Mouse (Mus musculus) intestine, embryonic 14.5 days (tissue): Measurements from ENCODE around the gene Dnmt3a. TPM values are rescaled to one million over a fixed set of nuclear protein-coding genes. Genes with fewer than 3 reads are reported as not detected.

Experiments
- ATAC-seq: fragments of 200-750 bp; cut with Nextera tagmentation; replicated peaks from 2 replicates; pipeline ENCODE4 v1.8.0; 2017; ENCODE audit warnings: low read depth, moderate number of reproducible peaks, moderate TSS enrichment, moderate library complexity; ENCODE audit not compliant: low FRiP score, low TSS enrichment
- DNase-seq: peaks from one replicate; pipeline ENCODE4 v3.0.0-alpha.2; 2018; ENCODE audit warnings: low spot score
- H3K27ac ChIP-seq: fragments of 300-500 bp; sonication (generic); 2 replicates; pipeline ENCODE4 v1.5.1; 2014; ENCODE audit warnings: low read depth, mild to moderate bottlenecking, control low read depth
- H3K27me3 ChIP-seq: fragments of 300-500 bp; sonication (generic); replicated peaks from 2 replicates; pipeline ENCODE4 v1.6.1; 2014; ENCODE audit warnings: low read length, control low read depth; ENCODE audit not compliant: control insufficient read depth, insufficient read depth
- H3K36me3 ChIP-seq: fragments of 300-500 bp; sonication (generic); 2 replicates; pipeline ENCODE4 v1.6.1; 2014; ENCODE audit warnings: low read length, control low read depth; ENCODE audit not compliant: control insufficient read depth, insufficient read depth
- H3K4me1 ChIP-seq: fragments of 300-500 bp; sonication (generic); replicated peaks from 2 replicates; pipeline ENCODE4 v1.6.1; 2014; ENCODE audit warnings: low read length, control low read depth, mixed read lengths; ENCODE audit not compliant: control insufficient read depth, insufficient read depth
- H3K4me2 ChIP-seq: fragments of 300-500 bp; sonication (generic); 2 replicates; pipeline ENCODE4 v1.6.1; 2014; ENCODE audit warnings: low read length
- H3K4me3 ChIP-seq: fragments of 300-500 bp; sonication (generic); 2 replicates; pipeline ENCODE4 v1.5.1; 2014; ENCODE audit warnings: low read depth, low read length, control low read depth, mixed read lengths
- H3K9ac ChIP-seq: fragments of 300-500 bp; sonication (generic); 2 replicates; pipeline ENCODE4 v1.6.1; 2014; ENCODE audit warnings: mild to moderate bottlenecking, low read length
- H3K9me3 ChIP-seq: fragments of 300-500 bp; sonication (generic); 2 replicates; pipeline ENCODE4 v1.6.1; 2016; ENCODE audit warnings: low read length, control low read depth; ENCODE audit not compliant: control insufficient read depth
- WGBS: fragments of 180-500 bp; shearing (Covaris S2); extraction: QIAGEN DNeasy Blood & Tissue Kit; methylation state at CpG from one replicate; pipeline ENCODE4 v1.1.7; 2014; 5-methylcytosine and 5-hydroxymethylcytosine counted together
- polyA plus RNA-seq: library from polyadenylated mRNA; unstranded; fragments of >200 nt; fragmentation: Nextera tagmentation; extraction: Ambion mirVana; gene quantifications from 2 replicates; pipeline ENCODE4 v1.2.1, GENCODE M21; 2014

Gene Dnmt3a
- polyA plus RNA-seq, 1 experiment from 2014 or later = 69.3 TPM

DNA sequence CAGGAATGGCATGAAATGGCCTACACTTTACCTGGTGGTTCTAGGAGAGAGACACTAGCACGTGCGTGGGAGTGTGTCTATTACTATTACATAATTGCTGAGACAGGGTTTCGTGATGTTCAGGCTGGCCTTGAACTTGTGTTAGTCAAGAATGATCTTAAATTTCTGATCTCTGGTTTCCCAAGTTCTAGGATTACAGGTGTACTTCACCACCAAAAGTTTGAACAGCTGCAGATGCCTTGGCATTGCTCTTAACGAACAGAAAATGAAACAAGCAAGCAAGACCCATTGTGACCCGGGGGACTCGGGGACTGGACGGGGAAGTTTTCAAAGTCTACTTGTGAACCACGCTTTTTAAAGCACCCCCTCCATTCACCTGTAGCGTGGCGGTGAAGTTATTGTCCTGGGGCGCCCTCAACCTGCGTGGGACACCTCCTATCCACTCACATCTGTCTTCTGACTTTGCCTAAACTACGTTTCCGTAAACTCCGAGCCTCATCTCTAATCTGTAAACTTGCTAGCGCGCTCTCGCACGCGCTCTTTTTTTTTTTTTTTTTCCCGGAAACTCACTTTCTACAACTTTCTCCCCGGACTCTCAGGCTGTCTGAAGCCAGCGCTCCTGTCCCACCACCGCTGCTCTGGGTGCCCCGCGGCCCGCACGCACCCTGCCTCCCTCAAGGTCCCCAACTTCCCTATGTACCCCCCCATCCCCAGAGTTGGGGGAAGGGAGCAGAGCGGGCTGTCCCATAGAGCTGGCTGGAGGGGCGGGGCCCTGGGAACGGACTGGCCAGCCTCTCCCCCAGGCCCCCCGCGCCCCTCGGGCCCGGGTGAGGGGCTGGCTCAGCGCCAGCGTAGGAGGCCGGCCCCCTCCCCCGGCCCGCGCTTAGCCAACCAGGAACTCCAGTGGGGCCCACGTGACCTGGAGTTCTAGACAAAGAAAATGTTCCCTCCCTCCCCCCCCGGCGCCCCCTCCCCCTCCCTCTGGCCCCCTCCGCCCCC is 85.2 kb downstream of the Dnmt3a start:
- peaks cover 32% of the 10 kb centered on the region for H3K36me3 ChIP-seq
- peak; percentile 70 for ATAC-seq
- H3K9ac ChIP-seq = peak overlapping the region; percentile 59
- H3K9me3 ChIP-seq = no peaks in the 10 kb centered on the region
- no peaks in the 10 kb centered on the region for H3K27me3 ChIP-seq
- DNase-seq = peak; percentile 90
- H3K4me1 ChIP-seq = peaks cover 61% of the 10 kb centered on the region
- WGBS = 5% methylated on average over 41 of the region's 45 CpGs
- H3K4me3 ChIP-seq = peak overlapping the region; percentile 44
- H3K27ac ChIP-seq = peak overlapping the region; percentile 93
- H3K4me2 ChIP-seq = peak overlapping the region; percentile 66

DNA sequence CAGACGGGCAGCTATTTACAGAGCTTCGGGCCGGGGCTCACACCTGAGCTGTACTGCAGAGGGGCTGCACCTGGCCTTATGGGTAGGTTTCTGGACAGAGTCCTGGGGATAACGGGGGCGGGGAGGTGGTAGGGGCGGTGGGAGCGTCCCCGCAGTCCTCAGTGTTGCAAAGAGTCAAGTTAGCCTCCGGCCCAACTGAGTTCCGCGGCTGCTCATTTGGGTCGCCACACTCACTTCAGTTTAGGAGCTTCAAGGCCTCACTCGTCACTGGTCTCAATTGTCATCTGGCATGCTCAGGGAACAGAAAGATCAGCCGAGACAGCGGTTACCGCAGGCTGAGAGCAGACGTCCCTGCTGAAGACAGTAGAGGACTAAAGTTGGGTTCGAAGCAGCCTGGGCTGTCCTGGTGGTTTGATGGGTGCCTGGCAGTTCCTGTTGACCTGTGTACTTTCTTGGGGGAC is 86.0 kb downstream of the Dnmt3a start:
- 4% methylated on average over 18 of the region's 18 CpGs for WGBS
- H3K27ac ChIP-seq = peak overlapping the region; percentile 93
- peak overlapping the region; percentile 44 for H3K4me3 ChIP-seq
- ATAC-seq = peak; percentile 25; the same call in 1 of the 2 replicates
- peaks cover 57% of the 10 kb centered on the region for H3K4me1 ChIP-seq
- peak; percentile 77 for DNase-seq
- H3K27me3 ChIP-seq = no peaks in the 10 kb centered on the region
- H3K9ac ChIP-seq = peak overlapping the region; percentile 59
- peak overlapping the region; percentile 66 for H3K4me2 ChIP-seq
- no peaks in the 10 kb centered on the region for H3K9me3 ChIP-seq
- H3K36me3 ChIP-seq = peaks cover 40% of the 10 kb centered on the region

GRCm38 (mm10) chr12:3892240-3893059 is 86.6 kb downstream of the Dnmt3a start:
- Histone ChIP-seq H3K4me1 (peaks cover 50% of the 10 kb centered on the region), H3K4me3 (peak overlapping the region; percentile 44), H3K4me2 (peak overlapping the region; percentile 66), H3K9me3 (no peaks in the 10 kb centered on the region), H3K27me3 (no peaks in the 10 kb centered on the region), H3K9ac (peak overlapping the region; percentile 59), H3K27ac (peak overlapping the region; percentile 93), H3K36me3 (peaks cover 46% of the 10 kb centered on the region)
- no peak for ATAC-seq
- peak; percentile 65 for DNase-seq
- WGBS = 10% methylated on average over 15 of the region's 15 CpGs

- Histone ChIP-seq H3K4me2 (peak overlapping the region; percentile 66), H3K27me3 (no peaks in the 10 kb centered on the region), H3K4me3 (peak overlapping the region; percentile 44), H3K9me3 (no peaks in the 10 kb centered on the region), H3K27ac (peak overlapping the region; percentile 93; the same call in 1 of the 2 replicates), H3K9ac (0 out of 2 replicates have a peak overlapping the region, but pooled peaks have one; percentile 3), H3K36me3 (peaks cover 51% of the 10 kb centered on the region), H3K4me1 (peaks cover 41% of the 10 kb centered on the region)
- WGBS = 50% methylated on average over 6 of the region's 6 CpGs
- ATAC-seq (no peak), DNase-seq (no peak)
Measured at GRCm38 (mm10) chr12:3893335-3893734, 87.5 kb downstream of the Dnmt3a start.

DNA sequence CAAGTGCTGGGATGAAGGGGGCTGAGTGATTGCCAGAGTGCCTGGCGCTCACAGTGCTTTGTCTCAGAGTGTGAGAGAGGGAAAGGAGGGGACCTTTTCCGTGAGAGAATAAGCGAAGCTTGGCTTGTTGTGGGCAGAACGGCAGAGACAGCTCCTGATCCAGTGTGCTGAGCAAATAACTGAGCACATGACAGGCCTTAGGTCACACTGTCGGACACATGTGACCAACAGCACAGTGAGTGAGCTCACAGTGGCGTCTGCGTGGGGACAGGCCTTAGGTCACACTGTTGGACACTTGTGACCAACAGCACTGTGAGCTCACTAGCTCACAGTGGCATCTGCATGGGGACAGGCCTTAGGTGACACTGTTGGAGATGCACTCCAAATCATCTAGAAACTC is 88.7 kb downstream of the Dnmt3a start:
- H3K36me3 ChIP-seq = peaks cover 52% of the 10 kb centered on the region
- no peaks in the 10 kb centered on the region for H3K9me3 ChIP-seq
- no peaks in the 10 kb centered on the region for H3K27me3 ChIP-seq
- peaks cover 31% of the 10 kb centered on the region for H3K4me1 ChIP-seq
- H3K27ac ChIP-seq = no peak overlapping the region
- ATAC-seq (no peak), DNase-seq (no peak)
- 74% methylated on average over 7 of the region's 7 CpGs for WGBS
- H3K4me2 ChIP-seq = no peak overlapping the region
- no peak overlapping the region for H3K9ac ChIP-seq
- H3K4me3 ChIP-seq = no peak overlapping the region

DNA sequence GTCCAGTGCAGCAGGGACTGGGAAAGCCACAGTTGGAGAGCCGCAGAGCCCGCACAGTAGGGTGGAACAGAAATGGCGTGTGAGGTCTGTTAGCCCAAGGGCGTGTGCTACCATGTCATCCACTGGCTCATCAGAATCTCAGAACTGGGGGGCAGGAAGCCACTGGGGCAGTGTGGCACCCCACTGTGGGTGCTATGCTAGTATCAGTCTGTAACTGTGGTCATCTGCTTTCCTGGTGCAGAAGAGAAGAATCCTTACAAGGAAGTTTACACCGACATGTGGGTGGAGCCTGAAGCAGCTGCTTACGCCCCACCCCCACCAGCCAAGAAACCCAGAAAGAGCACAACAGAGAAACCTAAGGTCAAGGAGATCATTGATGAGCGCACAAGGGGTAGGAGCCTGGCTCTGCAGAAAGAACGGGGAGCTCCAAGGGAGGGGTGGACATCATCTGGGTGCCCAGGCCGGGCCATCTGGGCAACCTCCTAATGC is 91.3 kb downstream of the Dnmt3a start:
- no peaks in the 10 kb centered on the region for H3K27me3 ChIP-seq
- no peak overlapping the region for H3K4me3 ChIP-seq
- 86% methylated on average over 9 of the region's 9 CpGs for WGBS
- H3K4me2 ChIP-seq = no peak overlapping the region
- no peak overlapping the region for H3K9ac ChIP-seq
- ATAC-seq (no peak), DNase-seq (no peak)
- no peak overlapping the region for H3K27ac ChIP-seq
- peaks cover 75% of the 10 kb centered on the region for H3K36me3 ChIP-seq
- peaks cover 15% of the 10 kb centered on the region for H3K4me1 ChIP-seq
- no peaks in the 10 kb centered on the region for H3K9me3 ChIP-seq

DNA sequence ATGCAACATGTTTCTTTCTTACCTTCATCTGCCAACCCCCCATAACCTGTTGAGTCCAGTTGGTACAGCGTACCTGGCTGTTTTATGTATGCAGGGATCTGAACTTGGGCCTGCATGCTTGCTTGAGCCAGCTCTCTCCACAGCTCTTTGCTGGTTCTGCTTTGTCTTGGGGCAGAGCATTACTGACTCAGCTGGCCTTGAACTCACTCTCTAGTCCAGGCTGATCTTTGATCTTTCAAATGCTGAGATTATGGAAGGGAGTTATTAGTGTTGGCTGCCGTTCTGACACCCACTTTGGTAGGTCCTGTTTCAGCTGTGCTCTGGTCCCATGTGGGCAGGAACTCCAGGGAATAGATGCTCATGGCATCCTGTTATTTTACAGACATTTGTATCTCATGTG is 93.0 kb downstream of the Dnmt3a start:
- no peak for ATAC-seq
- 91% methylated on average over 2 of the region's 2 CpGs for WGBS

DNA sequence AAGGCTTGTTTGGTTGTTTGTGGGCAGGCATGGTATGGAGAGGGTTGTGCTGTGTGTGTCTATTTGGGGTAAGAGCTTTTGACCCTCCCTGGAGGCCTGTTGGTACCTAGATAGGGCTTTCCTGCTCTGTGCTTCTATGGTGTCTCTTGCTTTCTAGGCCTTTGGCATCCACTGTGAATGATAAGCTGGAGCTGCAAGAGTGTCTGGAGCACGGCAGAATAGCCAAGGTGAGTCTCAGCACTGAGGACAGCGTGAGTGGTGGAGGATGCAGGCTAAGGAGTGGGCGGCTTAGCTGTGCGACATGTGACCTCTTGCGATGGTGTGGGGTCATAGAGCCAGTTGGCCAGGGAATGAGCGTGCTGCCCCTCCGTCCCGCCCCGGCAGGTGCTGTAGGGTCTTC is 99.6 kb downstream of the Dnmt3a start:
- H3K27ac ChIP-seq = no peak overlapping the region
- no peak for DNase-seq
- H3K4me2 ChIP-seq = no peak overlapping the region
- H3K36me3 ChIP-seq = peaks cover 95% of the 10 kb centered on the region
- no peaks in the 10 kb centered on the region for H3K27me3 ChIP-seq
- H3K4me1 ChIP-seq = no peaks in the 10 kb centered on the region
- ATAC-seq = no peak
- H3K9ac ChIP-seq = no peak overlapping the region
- no peak overlapping the region for H3K4me3 ChIP-seq
- H3K9me3 ChIP-seq = no peaks in the 10 kb centered on the region
- WGBS = 88% methylated on average over 9 of the region's 9 CpGs

More for the DNA sequence above, 93.0 kb downstream of the Dnmt3a start:
- Histone ChIP-seq H3K4me2 (no peak overlapping the region), H3K4me1 (peaks cover 3% of the 10 kb centered on the region), H3K4me3 (no peak overlapping the region), H3K9ac (no peak overlapping the region), H3K36me3 (peaks cover 92% of the 10 kb centered on the region), H3K27me3 (no peaks in the 10 kb centered on the region), H3K27ac (no peak overlapping the region), H3K9me3 (no peaks in the 10 kb centered on the region)
- no peak for DNase-seq
